Mouse (Mus musculus): ENCODE data around the gene Vps39.

The Vps39 gene

GRCm38 (mm10) chr2:120301076-120301475 lies 51.9 kb downstream of the Vps39 start:
- no peak for ATAC-seq (ENCODE audit: insufficient number of reproducible peaks, low FRiP score, low TSS enrichment)

- no peak for ATAC-seq (ENCODE audit: insufficient number of reproducible peaks, low FRiP score, low TSS enrichment)
These were observed 53.1 kb downstream of the Vps39 start for GRCm38 (mm10) chr2:120299866-120300265.

DNA sequence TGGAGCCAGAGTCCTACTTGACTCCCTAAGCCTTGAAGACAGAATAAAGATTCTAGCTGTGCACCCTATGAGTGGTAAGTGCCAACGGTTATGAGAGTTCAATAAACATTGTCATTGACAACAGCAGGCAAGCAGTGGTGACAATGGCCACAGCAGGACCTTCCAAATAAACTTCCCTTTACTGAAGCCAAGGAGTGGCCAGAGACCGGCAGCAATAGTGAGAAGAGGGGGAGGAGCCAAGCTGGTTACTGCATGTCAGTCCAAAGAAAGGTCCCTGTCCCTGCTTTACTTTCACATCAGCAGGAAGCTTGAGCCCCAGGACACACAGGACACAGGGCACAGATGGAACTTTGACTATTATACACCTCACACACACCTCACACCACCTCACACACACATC lies 56.8 kb downstream of the Vps39 start:
- no peak for ATAC-seq (ENCODE audit: insufficient number of reproducible peaks, low FRiP score, low TSS enrichment)

DNA sequence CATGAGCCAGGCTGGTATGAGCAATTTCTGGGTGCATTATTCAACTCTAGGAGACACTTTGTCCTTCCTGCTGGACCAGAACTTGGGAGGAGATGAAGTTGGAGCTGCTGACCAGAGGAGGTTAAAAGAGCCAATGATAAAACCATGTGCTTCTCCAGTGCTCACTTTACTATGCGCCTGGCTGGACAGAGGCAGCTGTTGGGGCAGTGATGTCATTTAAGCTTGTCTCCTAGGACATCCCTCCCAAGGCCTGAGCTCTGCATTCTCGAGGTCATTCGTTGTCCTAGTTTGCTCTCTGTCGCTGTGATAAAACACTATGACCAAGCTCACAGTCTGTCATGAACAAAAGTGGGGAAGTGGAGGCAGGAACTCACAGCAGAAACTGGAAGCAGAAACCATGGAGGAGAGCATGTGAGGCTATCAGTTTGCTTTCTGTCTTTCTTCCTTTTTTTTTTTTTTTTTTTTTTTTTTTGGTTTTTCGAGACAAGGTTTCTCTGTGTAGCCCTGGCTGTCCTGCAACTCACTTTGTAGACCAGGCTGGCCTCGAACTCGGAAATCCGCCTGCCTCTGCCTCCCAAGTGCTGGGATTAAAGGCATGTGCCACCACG lies 61.4 kb downstream of the Vps39 start:
- no peak for ATAC-seq (ENCODE audit: insufficient number of reproducible peaks, low FRiP score, low TSS enrichment)

DNA sequence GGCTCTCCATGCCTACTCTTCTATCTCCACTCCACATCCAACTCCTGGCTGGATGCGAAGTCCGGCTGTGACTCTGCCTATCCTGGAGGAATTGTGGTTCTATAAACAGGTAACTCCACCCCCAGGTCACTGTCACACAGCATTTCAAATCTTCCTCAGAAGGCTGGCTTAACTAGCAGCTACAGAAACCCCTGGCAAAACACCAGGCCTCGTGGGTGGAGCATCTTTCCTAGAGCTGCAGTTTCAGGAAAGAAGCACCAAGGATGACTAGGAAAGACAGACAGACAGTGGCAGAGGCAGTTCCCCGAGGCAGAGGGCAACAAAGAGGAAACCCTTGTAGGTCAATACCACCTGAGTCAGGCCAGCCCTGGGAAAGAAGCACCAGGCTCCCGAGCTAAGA lies 63.9 kb downstream of the Vps39 start, which contains the start of gene Pla2g4d:
Gene Pla2g4d, minus strand, starts transcription at position 203 of the 400 bp plus-strand sequence.
- ATAC-seq (ENCODE audit: insufficient number of reproducible peaks, low FRiP score, low TSS enrichment) = no peak

- no peak for ATAC-seq (ENCODE audit: insufficient number of reproducible peaks, low FRiP score, low TSS enrichment)
These were observed 64.5 kb downstream of the Vps39 start for GRCm38 (mm10) chr2:120288401-120288800.

DNA sequence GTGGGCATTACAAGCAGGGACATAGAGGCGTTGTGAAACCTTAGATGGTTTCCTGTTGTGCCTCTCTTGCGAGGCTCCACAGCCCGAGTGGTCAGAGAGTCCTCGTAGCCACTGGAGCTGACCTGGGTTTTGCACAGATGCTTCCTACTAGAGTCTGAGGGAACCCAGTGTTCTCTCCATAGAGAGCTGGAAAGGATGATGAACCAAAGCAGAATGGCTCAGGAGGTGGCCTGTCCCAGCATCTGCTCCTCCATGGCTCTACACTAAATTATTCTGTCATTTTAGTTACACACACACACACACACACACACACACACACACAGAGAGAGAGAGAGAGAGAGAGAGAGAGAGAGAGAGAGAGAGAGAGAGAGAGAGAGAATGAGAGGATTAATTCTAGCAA lies 67.3 kb downstream of the Vps39 start:
- ATAC-seq (ENCODE audit: insufficient number of reproducible peaks, low FRiP score, low TSS enrichment) = peak; percentile 59; the same call in 1 of the 2 replicates

- ATAC-seq (ENCODE audit: insufficient number of reproducible peaks, low FRiP score, low TSS enrichment) = no peak
These were observed 68.2 kb downstream of the Vps39 start for GRCm38 (mm10) chr2:120284705-120285104.

DNA sequence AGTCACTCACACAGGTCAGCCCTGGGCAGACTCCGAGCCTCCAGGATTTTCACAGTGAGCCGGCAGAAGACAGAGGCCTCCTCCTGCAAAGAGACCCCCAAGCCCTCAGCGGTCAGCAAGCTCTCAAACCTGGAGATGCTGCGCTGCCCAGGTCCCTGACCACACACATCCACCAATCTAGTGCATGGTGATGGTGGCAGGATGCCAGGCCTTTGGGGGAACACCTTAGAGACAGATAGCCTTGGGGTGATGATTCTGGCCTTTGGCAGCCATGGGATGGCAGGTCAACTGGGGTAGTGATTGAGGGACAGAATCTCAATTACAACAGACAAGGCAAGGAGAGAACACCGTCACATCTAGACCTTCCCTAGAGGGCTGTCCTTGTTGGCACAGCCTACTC lies 68.8 kb downstream of the Vps39 start:
- ATAC-seq (ENCODE audit: insufficient number of reproducible peaks, low FRiP score, low TSS enrichment) = no peak

- ATAC-seq (ENCODE audit: insufficient number of reproducible peaks, low FRiP score, low TSS enrichment) = no peak
These were observed 69.4 kb downstream of the Vps39 start for GRCm38 (mm10) chr2:120283550-120283949.

DNA sequence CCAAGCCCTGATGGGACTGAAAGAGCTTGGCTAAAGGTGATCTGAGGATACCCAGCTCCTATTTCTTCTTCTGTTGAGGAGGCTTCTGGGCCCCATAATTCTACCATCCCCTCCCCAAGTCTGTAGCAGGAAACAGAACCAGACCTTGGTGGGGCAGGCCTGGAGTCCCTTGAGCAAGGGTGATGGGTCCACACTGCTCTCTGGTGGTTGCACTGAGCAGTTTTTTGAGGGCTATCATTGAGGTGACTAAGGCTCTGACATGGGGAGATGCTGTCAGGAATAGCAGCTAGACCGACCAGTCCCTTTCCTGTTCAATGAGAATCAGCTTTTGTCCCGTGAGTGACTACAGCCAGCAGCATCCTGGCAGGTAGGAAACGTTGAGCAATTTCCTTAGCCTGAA lies 71.7 kb downstream of the Vps39 start:
- ATAC-seq (ENCODE audit: insufficient number of reproducible peaks, low FRiP score, low TSS enrichment) = no peak

DNA sequence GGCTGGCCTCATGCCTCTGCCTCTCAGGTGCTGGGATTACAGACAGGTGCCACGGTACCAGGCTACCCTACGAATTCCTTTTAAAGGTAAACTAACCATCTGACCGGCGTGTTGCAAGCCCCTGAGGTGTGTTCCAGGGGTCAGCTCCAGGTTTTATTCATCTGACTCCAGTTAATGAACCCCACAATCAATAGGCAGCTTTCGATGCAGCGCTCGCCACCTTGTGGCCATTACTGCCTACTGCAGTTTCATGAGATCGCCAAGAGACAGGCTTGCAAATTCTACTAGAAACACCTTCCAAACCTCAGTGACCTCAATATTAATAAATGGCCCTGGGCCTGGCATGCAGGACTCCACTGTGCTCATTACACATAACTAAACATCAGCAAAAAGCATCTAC lies 73.0 kb downstream of the Vps39 start:
- peak; percentile 43; the same call in 1 of the 2 replicates for ATAC-seq (ENCODE audit: insufficient number of reproducible peaks, low FRiP score, low TSS enrichment)

DNA sequence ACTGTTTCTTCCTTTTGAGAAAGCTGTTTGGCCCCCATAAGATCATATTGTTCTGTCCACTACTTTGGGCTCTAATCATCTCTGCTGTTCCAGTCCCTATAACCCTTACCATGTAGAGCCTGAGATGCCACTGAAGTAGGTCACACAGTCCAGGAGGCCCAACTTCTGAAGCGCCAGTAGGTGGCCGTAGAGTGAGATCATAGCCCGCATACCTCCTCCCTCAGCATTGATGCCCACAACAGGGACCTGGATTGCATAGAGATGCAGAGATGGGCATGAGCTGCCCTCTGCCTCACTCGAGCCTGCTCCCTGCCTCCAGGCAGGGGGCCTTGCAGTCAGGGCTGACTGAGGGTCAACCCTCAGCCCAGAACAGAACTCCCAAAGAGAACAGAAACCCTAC lies 76.0 kb downstream of the Vps39 start:
- no peak for ATAC-seq (ENCODE audit: insufficient number of reproducible peaks, low FRiP score, low TSS enrichment)

GRCm38 (mm10) chr2:120268635-120269034 lies 84.3 kb downstream of the Vps39 start:
- no peak for ATAC-seq (ENCODE audit: insufficient number of reproducible peaks, low FRiP score, low TSS enrichment)

Measured in cerebellum, adult (tissue).